Mouse (Mus musculus) lung, postnatal 36 days (tissue): ENCODE measurements at regions not wholly inside any gene's neighbourhood (a gene's known extent, or its start where the extent isn't known, plus 50 kb on each side); places are given as distances from the start of the nearest gene placed in this dataset.

Source experiments
- DNase-seq: peaks from one replicate; pipeline ENCODE4 v3.0.0; 2022; ENCODE audit warnings: mixed read lengths

GRCm38 (mm10) chr13:37621319-37622050 is 156.7 kb upstream of the Rreb1 start:
- no peak for DNase-seq

- peak; percentile 49 for DNase-seq
These were observed 155.7 kb upstream of the Rreb1 start for GRCm38 (mm10) chr13:37622366-37623088.

- DNase-seq: no peak
These were observed 153.5 kb upstream of the Rreb1 start for GRCm38 (mm10) chr13:37624741-37625140.

DNA sequence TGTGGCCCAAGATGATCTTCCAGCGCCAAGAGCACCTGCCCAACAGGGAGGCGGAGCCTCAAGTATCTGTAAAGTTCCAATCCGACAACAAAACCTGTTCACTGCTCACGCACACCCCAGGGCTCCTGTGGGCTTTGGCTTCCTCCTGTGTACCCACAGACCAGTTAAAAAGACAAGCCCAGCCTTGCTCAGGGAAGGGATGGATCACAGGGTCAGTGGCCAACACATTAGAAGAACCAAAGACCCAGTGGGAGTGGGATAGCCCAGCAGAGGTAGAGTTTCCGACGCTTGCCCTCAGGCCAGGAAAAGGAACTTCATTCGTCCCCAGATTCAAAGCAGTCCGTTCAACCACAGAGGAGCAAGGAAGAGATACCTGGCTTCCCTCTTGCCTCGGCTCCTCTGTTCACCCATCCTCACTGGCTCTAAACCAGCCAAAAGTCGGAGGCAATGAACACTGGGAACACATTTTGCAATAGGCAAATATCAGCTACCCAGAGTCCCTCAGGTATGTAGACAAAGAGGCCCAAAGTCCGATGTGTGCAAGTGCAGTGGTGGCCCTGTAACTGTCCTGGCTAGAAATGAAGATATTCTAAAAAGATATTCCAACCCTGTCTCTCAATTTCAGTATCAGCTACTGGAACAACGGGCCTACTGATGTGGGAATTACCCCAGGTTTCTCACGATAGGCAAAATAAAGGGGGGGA is 152.5 kb upstream of the Rreb1 start:
- no peak for DNase-seq

DNA sequence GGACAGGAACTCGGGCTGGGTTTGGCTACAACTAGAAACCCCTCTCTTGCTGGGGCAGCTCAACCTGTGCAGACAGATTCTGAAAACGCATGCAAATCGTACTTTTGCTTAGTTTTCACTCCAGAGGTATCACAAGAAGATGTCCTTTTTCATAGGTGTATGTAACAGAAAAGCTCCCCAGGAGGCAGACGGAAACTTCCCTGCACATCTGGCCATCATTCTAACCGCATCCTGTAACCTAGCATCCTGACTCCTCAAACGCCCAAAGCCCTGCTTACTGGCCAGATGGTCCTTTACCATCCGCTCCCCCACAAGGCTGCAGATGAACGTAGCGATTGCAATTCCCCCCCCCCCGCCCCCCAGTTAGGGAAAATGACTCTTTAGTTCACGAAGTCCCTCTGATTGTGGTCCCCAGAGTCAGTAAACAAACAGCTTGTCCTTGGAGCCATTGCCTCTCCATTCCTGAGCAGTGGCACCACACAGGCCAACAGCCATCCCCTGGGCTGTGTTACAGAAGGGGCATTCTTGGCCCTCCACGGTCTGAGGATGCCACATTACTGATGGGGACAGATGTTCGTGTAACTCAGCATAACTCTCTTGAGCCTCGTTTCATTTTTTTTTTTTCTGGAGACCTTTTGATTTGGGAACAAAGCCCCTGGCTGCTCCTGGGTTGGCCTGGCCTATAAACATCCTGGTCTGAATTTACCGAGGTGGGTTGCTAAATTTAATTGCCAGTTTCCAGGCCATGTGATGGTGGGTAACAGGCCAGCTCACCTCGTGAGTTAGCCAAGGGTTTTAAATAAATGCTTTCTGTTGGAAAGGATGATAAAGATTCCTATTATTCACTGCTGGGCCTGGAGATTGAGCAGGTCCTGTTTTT is 149.6 kb upstream of the Rreb1 start:
- no peak for DNase-seq

DNA sequence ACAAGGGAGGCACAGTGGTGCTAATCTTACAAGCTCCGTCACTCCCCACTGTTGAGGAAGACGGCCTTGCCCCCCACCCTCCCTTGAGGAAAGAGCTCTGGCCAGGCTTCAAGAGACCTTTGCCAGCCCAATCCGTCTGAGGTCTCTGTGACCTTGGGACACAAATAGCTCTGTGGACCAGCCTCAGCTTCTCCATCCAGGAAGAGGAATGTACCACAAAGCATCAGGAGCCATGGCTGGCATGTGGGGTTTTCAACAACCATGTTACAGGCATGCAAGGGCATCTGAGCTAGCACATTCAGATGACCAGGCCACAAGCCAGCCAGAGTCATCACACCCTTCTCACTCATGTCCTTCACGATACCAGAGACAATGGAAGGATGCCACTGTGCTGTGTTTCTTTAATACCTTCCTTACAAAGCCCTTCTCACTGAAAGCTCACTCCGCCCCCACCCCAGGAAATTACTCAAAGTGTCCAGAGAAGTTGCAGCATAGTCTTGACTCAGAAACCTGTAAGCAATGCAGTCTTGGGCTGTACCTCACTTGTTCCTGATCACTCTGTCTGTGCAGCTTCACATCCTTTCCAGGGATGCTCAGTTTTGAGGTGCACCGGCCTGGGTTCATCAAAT is 148.8 kb upstream of the Rreb1 start:
- DNase-seq: no peak

DNA sequence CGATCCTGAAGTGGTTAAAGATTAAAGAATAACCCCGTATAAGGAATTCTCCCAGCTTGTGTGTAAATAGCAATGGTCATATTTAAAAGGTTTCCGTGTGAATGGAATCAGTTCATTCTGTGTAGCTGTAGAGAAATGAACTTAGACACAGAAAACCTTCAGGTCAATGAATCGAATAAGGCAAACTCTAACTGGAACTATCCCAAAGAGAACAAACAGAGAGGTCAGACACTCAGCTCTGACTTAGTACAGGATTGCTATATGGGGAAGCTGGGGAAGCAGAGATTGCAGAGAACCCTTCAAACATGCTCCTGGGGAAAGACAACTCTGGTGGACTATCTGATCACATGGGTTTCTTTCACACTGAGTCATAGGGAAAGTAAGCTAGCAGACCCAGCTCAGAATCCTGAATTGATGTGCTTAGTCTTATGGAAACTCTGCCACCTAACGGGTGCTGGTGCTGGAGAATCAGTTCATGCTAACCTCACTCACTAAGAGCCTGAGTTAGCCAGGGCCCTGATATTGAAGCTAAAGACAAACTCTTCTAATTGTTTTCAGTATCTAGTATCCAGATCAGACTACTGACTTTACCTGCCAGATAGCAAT is 145.3 kb upstream of the Rreb1 start:
- DNase-seq: no peak

- no peak for DNase-seq
These were observed 141.8 kb upstream of the Rreb1 start for GRCm38 (mm10) chr13:37636363-37636762.

DNA sequence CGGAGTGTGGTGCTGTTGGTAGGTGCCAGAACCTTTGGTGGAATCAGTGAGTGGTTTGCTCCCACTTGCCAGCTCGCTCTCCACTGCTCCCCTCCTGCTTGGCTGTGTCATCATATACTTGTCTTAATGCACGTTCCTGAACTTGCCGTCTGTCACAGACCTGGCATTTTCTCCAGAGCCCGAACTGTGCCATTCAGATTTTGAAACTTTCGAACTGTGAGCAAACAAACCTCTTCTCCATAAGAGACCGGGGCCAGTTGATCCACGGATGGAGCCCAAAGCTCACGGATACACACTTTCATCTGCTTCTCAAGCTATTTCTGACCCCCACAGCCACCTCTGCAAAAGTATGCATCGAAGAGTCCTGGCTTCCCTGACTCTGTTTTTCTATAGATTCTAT is 141.0 kb upstream of the Rreb1 start:
- no peak for DNase-seq

- DNase-seq: no peak
These were observed 140.1 kb upstream of the Rreb1 start for GRCm38 (mm10) chr13:37638071-37638511.

- peak; percentile 62 for DNase-seq
These were observed 135.6 kb upstream of the Rreb1 start for GRCm38 (mm10) chr13:37642410-37643093.

GRCm38 (mm10) chr13:37644751-37645181 is 133.4 kb upstream of the Rreb1 start:
- DNase-seq: no peak

DNA sequence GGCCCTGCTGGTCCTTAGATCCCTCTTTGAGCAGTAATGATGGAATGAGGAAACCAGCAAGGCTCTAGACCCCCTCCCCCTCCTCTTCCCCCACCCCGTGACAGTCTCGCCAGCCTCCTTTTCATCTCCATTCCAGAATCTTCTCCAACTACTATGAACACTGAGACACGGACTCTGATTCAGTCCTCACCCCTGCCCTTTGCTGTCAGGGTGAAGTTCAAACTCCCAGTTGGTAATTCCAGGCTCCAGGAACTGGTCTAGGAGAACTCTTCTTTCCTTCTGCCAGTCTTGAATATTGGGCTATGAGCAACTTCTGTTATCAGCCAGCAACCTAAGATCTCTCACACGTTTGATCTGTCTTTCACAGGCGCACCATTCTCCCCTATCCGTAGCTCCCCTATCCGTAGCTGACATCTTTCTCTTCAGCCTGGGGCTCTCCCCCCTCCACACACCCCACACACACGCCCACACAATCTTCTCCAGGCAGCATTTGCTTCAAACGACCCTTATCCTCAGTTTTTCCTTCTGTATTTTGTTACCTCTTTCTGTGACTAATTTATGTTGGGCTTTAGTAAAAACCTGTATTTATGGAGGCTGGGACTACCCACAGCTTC is 128.6 kb upstream of the Rreb1 start:
- DNase-seq: no peak

GRCm38 (mm10) chr13:37651221-37651946 is 126.8 kb upstream of the Rreb1 start:
- DNase-seq: peak; percentile 43

- DNase-seq: no peak
These were observed 123.5 kb upstream of the Rreb1 start for GRCm38 (mm10) chr13:37654651-37655050.

DNA sequence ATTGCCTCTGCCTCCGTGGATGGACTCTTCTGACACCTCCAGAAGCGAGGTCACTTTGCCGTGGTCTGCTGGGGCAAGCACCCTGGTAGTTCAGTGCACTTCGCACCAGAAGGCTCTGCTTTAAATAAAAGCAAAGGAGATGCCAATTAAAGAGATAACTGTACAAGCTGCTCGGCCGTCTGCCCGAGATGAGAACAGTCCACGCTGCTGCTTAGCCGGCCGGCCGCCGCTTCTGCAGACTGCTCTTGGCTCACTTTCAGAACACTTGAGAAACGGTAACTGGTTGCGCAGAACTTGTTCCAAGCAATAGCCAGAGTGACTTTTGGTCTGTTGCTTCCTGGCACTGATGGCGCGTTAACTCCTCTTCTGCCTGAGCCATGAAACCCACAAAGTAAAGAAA is 121.0 kb upstream of the Rreb1 start:
- peak; percentile 91 for DNase-seq

DNA sequence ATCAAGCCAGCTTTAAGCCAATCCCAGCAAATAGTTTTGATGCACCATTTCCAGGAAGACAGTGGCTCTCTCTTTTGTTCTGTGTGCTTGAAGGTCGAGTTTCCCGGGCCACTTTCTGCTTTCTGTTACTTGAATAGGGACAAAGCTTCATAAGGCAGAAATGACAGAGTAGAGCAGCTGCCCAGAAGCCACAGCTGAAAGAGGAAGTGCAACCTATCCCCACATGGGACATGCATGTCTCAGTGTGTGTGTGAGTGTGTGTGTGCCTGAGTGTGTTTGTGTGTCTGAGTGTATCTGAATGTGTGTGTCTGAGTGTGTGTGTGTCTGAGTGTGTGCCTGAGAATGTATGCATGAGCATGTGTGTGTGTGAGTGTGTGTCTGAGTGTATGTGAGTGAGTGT is 120.2 kb upstream of the Rreb1 start:
- peak; percentile 73 for DNase-seq

GRCm38 (mm10) chr13:37658519-37658918 is 119.7 kb upstream of the Rreb1 start:
- DNase-seq: no peak

DNA sequence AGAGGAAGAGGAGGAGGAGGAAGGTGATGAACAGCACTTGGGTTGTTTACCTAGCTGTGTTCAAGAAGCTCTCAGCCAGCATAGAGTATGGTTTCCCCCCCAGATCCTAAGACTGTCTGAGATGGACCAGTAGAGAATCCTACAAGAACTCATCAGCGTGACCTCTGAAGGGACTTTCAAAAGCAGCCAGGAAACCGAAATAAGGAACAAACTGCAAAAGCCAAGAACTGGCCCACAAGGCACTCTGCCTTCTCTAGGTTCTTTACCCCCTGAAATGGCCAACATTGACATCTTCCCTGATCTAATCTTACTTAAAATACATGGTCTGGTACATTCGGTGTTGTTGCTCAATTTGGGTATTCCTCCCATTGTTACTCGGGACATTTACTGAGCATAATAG is 118.1 kb upstream of the Rreb1 start:
- peak; percentile 24 for DNase-seq

DNA sequence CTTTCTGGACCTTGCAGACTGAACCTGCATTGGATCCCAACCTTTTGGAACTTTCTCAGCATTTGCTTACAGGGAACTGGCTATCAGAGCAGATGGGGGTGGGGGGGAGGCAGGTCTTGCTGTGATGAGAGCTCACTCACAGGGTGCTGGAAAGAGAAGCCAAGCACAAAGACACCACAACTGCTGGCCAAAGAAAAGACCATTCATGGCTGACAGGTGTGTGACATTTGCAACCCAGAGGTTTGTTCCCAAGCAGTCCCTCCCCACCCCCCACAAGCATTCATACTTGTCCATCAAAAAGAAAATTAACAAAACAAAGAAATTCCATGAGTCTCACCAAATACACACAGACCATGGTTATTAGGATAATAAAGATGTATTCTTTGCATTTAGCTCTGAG is 117.5 kb upstream of the Rreb1 start:
- no peak for DNase-seq
